Mouse (Mus musculus) heart, adult 2 months (tissue): ENCODE measurements around the gene Uggt1.

ENCODE experiments used
- CTCF ChIP-seq: fragments of 200-600 bp; IDR thresholded peaks from 2 replicates; pipeline ENCODE4 v1.8.1; 2022; ENCODE audit warnings: antibody characterized with exemption, mild to moderate bottlenecking, moderate library complexity
- EP300 ChIP-seq: fragments of 200-500 bp; IDR thresholded peaks from 2 replicates; pipeline ENCODE4 v1.6.1; 2011; ENCODE audit warnings: low read depth, low read length, control low read depth; ENCODE audit not compliant: insufficient read depth

DNA sequence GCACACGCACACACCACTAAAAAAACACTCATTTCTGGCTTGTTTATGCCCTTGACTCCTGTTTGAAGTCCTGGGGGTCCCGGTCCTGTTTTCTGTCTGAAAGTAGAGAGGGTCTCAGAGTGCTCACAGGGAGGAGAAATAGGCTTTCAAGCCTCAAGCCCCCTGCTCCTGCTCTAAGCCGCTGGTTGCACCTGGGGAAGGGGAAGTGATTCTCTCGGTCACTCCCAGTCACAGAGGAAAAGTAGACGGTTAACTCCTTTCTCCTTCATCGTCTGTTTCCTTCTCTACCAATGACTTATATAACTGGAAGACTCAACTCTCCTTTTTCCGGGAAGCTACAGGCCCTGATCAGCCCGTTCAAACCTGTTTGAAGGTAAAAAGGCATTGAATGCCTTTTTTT lies 130.8 kb downstream of the Uggt1 start:
- TF ChIP-seq EP300, result no peak
- TF ChIP-seq CTCF, result no peak
